Mouse (Mus musculus) embryonic stem cell, embryonic (primary cell): ENCODE results near the gene Slc6a19.
"Not testable (repeated sequence)": the region's sequence is repeated elsewhere in the genome, so short reads cannot be mapped to it uniquely, and the experiment has no call there.

ENCODE experiments used
- CTCF ChIA-PET, 4 experiments: fragments of 300-600 bp in 2 of 4; fragments of 350-600 bp in 2 of 4; sonication (Branson Sonifier 250); formaldehyde crosslinking; loops; one replicate each; lab custom pipeline; 2022; ENCODE audit warnings: inconsistent platforms in 2 of 4; lab: Charles Lee
- POLR2A ChIA-PET, 4 experiments: fragments of 300-600 bp in 2 of 4; fragments of 350-600 bp in 2 of 4; sonication (Branson Sonifier 250); formaldehyde crosslinking; loops; one replicate each; lab custom pipeline; 2022; ENCODE audit warnings: antibody characterized with exemption in 4 of 4, inconsistent platforms in 1 of 4; lab: Charles Lee

Gene Slc6a19

DNA sequence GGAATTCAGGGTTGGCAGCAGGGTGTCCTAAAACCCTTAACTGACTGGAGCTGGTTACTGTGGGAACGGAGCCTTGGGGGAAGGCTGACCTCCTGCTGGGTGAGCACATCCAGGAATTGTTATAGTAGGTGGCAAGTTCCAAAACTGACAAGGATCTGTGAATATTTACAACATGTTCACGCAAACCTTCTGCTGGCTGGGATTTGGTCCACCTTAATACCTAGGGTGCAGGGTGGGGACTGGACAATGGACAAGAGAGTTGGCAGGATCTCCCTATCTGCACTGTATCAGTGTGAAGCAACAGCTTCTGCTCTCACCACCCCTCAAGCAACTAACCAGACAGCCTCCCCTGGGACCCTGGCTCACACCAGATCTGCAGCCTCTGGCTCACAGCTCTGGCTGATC, 23.0 kb upstream of the Slc6a19 start:
- CTCF ChIA-PET: interaction anchor here in 1 of 4 experiments (1.9 kb wide), 1 partner anchor 94 kb away, joined by 5 read pairs; no protein-coding TSS in a partner anchor
- POLR2A ChIA-PET: interaction anchor here in 1 of 4 experiments (1.0 to 1.8 kb wide), 3 partner anchors 31 to 53 kb away, joined by 3 to 4 read pairs (median 4); no protein-coding TSS in a partner anchor

GRCm38 (mm10) chr13:73725315-73725714, 20.6 kb upstream of the Slc6a19 start:
- ChIA-PET POLR2A (interaction anchor here in 1 of 4 experiments (0.6 kb wide), 1 partner anchor 1436 kb away, joined by 8 read pairs; no protein-coding TSS in a partner anchor), CTCF (interaction anchor here in 2 of 4 experiments (1.0 to 1.3 kb wide), 3 partner anchors 11 to 97 kb away, joined by 3 to 4 read pairs (median 3); no protein-coding TSS in a partner anchor)

GRCm38 (mm10) chr13:73723081-73723668, 18.5 kb upstream of the Slc6a19 start:
- CTCF ChIA-PET: interaction anchor here (0.5 to 2.8 kb wide), 38 partner anchors 9 to 577 kb away, joined by 3 to 23 read pairs (median 4); partner anchors contain the start of genes Nkd2 (in 1 of the 4) and Slc12a7 (in 1 of the 4)
- POLR2A ChIA-PET: interaction anchor here in 3 of 4 experiments (0.6 to 1.8 kb wide), 19 partner anchors 10 to 214 kb away, joined by 3 to 6 read pairs (median 3); partner anchors contain the start of genes Trip13 (in 2 of the 3), Brd9 (in 1 of the 3) and Nkd2 (in 1 of the 3)

DNA sequence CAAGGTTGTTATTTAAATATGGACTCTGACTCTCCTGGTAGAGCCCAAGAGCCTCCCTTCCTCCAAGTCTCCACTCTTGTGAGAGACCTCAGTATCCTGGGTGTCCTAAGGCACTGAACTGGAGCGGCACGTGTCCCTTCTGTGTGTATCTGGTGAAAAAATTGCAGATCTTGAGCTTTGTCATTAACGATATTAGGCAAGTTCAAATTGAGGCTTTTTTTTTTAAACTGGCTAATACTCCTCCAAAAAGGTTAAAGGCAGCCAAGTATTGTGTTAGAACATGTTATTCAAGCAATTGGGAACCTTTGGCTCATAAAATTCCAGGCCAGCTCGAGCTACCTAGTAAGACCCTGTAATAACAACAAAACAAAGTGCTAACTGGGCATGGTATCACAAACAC, 15.6 kb upstream of the Slc6a19 start:
- CTCF ChIA-PET: interaction anchor here (0.6 to 1.1 kb wide), 6 partner anchors 28 to 972 kb away, joined by 3 to 5 read pairs (median 4); no protein-coding TSS in a partner anchor
- POLR2A ChIA-PET: interaction anchor here in 1 of 4 experiments (0.6 kb wide), 1 partner anchor 90 kb away, joined by 4 read pairs; no protein-coding TSS in a partner anchor

DNA sequence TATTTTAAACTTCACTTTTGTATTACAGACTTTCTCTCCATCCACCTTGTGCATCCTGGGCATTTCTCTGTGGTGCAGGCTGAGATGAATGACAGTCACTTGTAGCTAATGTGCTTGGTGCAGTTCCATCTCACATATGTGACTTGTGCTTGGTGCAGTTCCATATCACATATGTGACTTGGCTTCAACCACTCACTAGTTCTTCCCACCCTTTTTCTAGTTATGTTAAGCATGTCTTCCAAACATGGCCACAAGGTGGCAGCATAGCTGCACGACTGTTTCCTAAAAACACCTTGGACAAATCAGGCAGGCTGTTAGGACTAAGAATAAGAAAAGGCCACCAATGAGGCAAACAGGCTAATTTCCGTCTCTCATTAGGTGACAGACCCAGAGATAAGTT, 13.6 kb upstream of the Slc6a19 start:
- CTCF ChIA-PET: interaction anchor here (0.6 to 2.5 kb wide), 22 partner anchors 11 to 416 kb away, joined by 3 to 14 read pairs (median 3); no protein-coding TSS in a partner anchor
- POLR2A ChIA-PET: no interaction called here

DNA sequence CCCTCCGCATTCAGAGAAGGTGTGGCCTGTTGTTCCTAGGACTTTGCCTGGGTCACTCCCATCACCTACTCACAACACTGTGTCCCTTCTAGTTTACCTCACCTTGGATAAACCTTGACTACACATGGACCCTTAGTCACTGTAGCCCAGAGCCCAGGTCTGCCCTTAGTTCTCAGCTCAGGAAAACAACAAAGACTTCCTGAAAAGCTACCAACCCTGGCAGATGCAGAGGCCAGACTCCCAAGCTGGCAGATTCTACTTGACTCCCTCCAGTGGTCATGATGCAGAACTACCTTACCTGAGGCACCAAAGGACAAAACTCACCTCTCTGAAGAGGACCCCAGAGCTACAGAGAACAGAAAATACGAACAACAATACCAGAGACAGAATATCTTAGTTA, 9.4 kb upstream of the Slc6a19 start:
- ChIA-PET POLR2A (interaction anchor here in 1 of 4 experiments (1.6 kb wide), 1 partner anchor 9 kb away, joined by 3 read pairs; the partner anchor contains the start of gene Slc6a19), CTCF (interaction anchor here (0.6 to 2.1 kb wide), 26 partner anchors 9 to 402 kb away, joined by 3 to 23 read pairs (median 4); partner anchors contain the start of gene Tert (in 1 of the 4))

DNA sequence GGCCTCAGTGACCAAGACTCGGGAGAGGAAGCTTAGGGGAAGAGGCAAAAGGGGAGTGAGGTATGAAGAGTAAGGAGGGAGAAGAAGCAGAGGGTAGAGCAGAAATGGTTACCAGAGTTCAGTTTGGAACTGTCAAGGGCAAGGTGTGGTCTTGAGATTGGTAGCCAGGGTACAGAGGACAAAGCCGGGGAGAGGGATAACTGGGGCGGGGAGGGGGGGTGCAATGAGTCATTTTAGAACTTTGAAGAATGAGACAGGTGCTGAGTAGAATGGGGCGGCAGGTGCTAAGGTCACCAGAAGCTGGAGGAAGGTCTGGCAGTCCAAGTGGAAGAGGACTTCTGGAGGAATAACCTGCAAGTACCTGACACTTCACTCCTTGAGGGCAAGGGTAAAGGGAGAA, 8.5 kb upstream of the Slc6a19 start:
- ChIA-PET POLR2A (no interaction called here), CTCF (interaction anchor here (0.9 to 1.7 kb wide), 7 partner anchors 10 to 288 kb away, joined by 3 to 12 read pairs (median 7); no protein-coding TSS in a partner anchor)

GRCm38 (mm10) chr13:73712228-73712627, 7.6 kb upstream of the Slc6a19 start:
- ChIA-PET CTCF (interaction anchor here (0.6 to 1.6 kb wide), 6 partner anchors 58 to 286 kb away, joined by 3 to 9 read pairs (median 4); no protein-coding TSS in a partner anchor), POLR2A (no interaction called here)

DNA sequence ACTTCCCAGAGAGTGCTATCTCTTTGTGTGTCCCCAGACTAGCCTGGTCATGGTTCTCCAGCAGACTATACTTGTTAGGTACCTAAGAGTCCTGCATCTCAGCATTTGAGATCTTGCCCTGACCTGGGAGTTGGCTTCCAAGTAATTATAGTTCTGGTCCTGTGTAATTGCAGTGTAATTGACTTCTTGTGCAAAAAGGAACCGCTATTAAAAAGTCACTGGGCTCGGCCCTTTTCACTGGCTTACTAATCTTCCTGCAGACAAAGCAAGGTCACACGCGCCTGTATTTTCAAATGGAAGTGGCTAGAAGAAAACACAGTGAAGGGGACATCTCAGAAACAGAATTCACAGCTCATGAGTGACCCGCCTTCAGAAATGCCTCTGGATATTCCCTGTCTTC, 7.1 kb upstream of the Slc6a19 start:
- POLR2A ChIA-PET: no interaction called here

GRCm38 (mm10) chr13:73711221-73711620, 6.6 kb upstream of the Slc6a19 start:
- POLR2A ChIA-PET: no interaction called here
- CTCF ChIA-PET: interaction anchor here in 3 of 4 experiments (0.8 to 1.7 kb wide), 4 partner anchors 19 to 286 kb away, joined by 3 to 4 read pairs (median 4); no protein-coding TSS in a partner anchor

More for the DNA sequence above, 7.1 kb upstream of the Slc6a19 start:
- CTCF ChIA-PET: interaction anchor here in 2 of 4 experiments (0.6 to 1.6 kb wide), 3 partner anchors 58 to 286 kb away, joined by 3 to 6 read pairs (median 3); no protein-coding TSS in a partner anchor

GRCm38 (mm10) chr13:73709491-73709890, 4.8 kb upstream of the Slc6a19 start:
- POLR2A ChIA-PET: interaction anchor here in 3 of 4 experiments (0.6 to 1.5 kb wide), 4 partner anchors 17 to 229 kb away, joined by 3 to 10 read pairs (median 4); no protein-coding TSS in a partner anchor
- CTCF ChIA-PET: interaction anchor here in 3 of 4 experiments (0.6 to 1.7 kb wide), 4 partner anchors 17 to 433 kb away, joined by 3 to 4 read pairs (median 3); no protein-coding TSS in a partner anchor

DNA sequence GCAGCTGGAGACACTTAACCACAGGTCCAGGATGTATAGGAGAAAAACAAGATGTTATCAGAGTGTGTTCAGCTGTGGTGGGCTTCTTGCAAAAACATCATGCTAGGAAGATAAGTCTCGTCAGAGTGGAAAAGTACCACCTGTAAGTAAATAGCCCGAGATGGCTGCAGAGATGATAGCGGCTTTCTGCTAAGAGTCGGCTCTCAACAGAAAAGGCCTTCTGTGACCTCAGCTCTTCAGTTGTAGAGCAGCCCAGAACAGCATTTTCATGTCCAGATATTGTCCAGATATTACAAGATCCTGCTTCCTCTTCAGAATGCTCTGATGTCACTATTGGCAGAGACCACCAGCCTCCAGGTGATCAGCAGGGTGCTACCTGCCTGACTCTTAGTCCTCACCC, 1.2 kb downstream of the Slc6a19 start:
- POLR2A ChIA-PET: not testable (repeated sequence)
- CTCF ChIA-PET: interaction anchor here in 2 of 4 experiments (0.6 to 1.4 kb wide), 3 partner anchors 11 to 169 kb away, joined by 3 to 4 read pairs (median 3); no protein-coding TSS in a partner anchor

DNA sequence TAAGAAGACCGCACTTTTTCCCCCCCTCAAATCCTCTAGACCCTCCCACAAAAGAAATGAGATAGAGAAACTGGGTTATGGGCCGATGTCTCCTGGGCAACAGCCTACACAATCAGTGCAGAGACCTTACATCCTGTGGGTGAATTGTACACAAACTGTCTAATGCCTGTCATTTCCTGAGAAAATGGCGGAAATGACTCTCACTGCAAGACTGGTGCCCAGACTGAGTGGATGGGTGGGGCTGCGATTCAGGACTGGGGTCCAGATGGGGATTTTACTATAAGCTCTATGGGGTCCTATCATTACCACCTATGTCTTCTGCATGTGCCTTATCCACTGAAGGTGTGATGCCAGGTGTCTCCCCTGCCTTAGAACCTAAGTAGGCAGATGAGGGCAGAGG, 1.9 kb downstream of the Slc6a19 start:
- CTCF ChIA-PET: no interaction called here

DNA sequence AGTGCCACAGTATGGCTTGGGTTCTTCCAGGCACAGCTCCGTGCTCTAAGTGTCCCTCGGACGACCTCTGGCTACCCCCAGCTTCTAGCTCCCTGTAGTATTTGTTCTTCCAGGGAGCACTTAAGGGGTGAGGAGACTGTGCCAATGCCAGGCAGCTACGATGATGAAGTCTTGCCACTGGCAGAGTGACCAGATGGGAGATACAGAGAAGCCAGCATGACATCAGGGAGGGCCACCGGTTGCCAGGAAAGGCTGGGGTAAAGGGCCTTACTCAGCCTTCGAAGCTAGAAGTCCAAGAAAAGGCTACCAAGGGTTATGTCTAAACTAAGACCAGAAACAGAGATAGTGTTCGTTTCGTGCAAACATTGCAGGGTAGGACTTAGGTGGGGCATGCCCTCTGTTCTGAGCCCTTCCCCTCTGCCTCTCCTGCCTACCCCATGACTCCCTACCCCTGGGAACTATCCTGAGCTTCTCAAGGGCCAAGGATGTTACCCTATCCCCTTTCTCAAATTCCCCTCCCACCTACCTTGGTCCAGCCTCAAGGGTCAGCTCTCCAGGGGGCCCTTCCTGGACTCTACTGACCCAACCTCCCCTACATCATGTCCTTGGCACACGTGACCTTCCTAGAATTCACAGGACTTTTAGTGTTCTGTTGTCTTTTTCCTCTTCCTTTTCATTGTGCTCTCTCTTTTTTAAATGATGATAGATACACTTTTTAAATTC, 3.3 kb downstream of the Slc6a19 start:
- ChIA-PET POLR2A (interaction anchor here in 1 of 4 experiments (0.9 kb wide), 1 partner anchor 74 kb away, joined by 3 read pairs; no protein-coding TSS in a partner anchor), CTCF (interaction anchor here in 2 of 4 experiments (1.1 kb wide), 3 partner anchors 9 to 13 kb away, joined by 4 to 6 read pairs (median 4); no protein-coding TSS in a partner anchor)

More for the DNA sequence above, 1.9 kb downstream of the Slc6a19 start:
- POLR2A ChIA-PET: no interaction called here

- CTCF ChIA-PET: interaction anchor here in 1 of 4 experiments (1.1 kb wide), 2 partner anchors 8 to 14 kb away, joined by 4 to 6 read pairs; no protein-coding TSS in a partner anchor
Observed at GRCm38 (mm10) chr13:73700554-73700953, 4.1 kb downstream of the Slc6a19 start.

DNA sequence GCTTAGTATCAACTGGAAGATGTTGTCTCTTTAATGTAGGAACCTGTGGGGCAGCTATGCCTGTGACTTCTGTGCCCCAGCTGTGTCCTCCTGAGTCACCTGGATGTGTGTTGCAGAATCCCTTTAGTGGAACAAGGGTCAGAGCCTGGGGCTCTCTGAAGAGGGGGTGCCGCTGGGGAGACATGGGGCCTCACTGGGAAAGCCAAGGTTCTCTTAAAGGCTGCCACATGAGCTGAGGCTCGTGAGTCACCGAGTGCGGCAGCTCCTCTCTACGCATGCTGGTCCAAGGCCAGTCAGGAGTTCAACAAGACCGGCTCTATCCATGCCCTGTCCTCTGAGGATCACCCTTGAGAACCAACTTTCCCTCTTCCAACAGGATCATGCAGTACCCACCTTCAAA, 5.0 kb downstream of the Slc6a19 start:
- POLR2A ChIA-PET: interaction anchor here in 1 of 4 experiments (1.0 kb wide), 1 partner anchor 58 kb away, joined by 3 read pairs; no protein-coding TSS in a partner anchor
- CTCF ChIA-PET: interaction anchor here in 1 of 4 experiments (0.7 kb wide), 1 partner anchor 261 kb away, joined by 4 read pairs; no protein-coding TSS in a partner anchor

More at GRCm38 (mm10) chr13:73700554-73700953, 4.1 kb downstream of the Slc6a19 start:
- POLR2A ChIA-PET: interaction anchor here in 1 of 4 experiments (0.9 kb wide), 1 partner anchor 73 kb away, joined by 3 read pairs; no protein-coding TSS in a partner anchor

- ChIA-PET POLR2A (interaction anchor here in 2 of 4 experiments (0.6 to 1.5 kb wide), 3 partner anchors 9 to 76 kb away, joined by 3 to 5 read pairs (median 3); partner anchors contain the start of gene Slc6a19 (in 1 of the 2)), CTCF (no interaction called here)
Observed at GRCm38 (mm10) chr13:73696529-73696928, 8.1 kb downstream of the Slc6a19 start.
